Mouse (Mus musculus): ENCODE results near the gene Fermt3. TPM values are rescaled to one million over a fixed set of nuclear protein-coding genes. Genes with fewer than 3 reads are reported as not detected.

Gene Fermt3
- total and polyA plus RNA-seq, 2 experiments from 2014 or later: 4.0 to 7.5 TPM

GRCm38 (mm10) chr19:6979001-6979479 lies 40.2 kb downstream of the Fermt3 start:
- Histone ChIP-seq H3K4me3 (ENCODE audit: low read length) (peak overlapping the region; percentile 68), H3K9me3 (ENCODE audit: low read length) (no peaks in the 10 kb centered on the region), H3K4me1 (ENCODE audit: insufficient read depth, low read length) (peaks cover 30% of the 10 kb centered on the region), H3K36me3 (ENCODE audit: insufficient read depth, low read length) (peaks cover 14% of the 10 kb centered on the region; the same call in 1 of the 2 replicates), H3K4me2 (ENCODE audit: low read depth, low read length) (peak overlapping the region; percentile 76), H3K27ac (peak overlapping the region; percentile 96), H3K9ac (replicated peaks; ENCODE audit: low read length) (peak overlapping the region; percentile 79), H3K27me3 (ENCODE audit: insufficient read depth, low read length) (no peaks in the 10 kb centered on the region)
- DNase-seq (ENCODE audit: low spot score) (no peak), ATAC-seq (no peak)
- WGBS: 9% methylated on average over 11 of the region's 11 CpGs
- TF ChIP-seq CTCF (IDR thresholded peaks at IDR 0.05; ENCODE audit: low read depth): no peak

GRCm38 (mm10) chr19:6978639-6978974 lies 40.7 kb downstream of the Fermt3 start:
- Histone ChIP-seq H3K4me3 (ENCODE audit: low read length) (peak overlapping the region; percentile 68), H3K4me1 (ENCODE audit: insufficient read depth, low read length) (peaks cover 30% of the 10 kb centered on the region), H3K9me3 (ENCODE audit: low read length) (no peaks in the 10 kb centered on the region), H3K4me2 (ENCODE audit: low read depth, low read length) (peak overlapping the region; percentile 76), H3K9ac (replicated peaks; ENCODE audit: low read length) (peak overlapping the region; percentile 79), H3K27me3 (ENCODE audit: insufficient read depth, low read length) (no peaks in the 10 kb centered on the region), H3K27ac (peak overlapping the region; percentile 96; the same call in 1 of the 2 replicates), H3K36me3 (ENCODE audit: insufficient read depth, low read length) (peaks cover 10% of the 10 kb centered on the region; the same call in 1 of the 2 replicates)
- ATAC-seq: no peak
- DNase-seq (ENCODE audit: low spot score): no peak
- no peak for TF ChIP-seq CTCF (IDR thresholded peaks at IDR 0.05; ENCODE audit: low read depth)
- WGBS: 38% methylated on average over 3 of the region's 3 CpGs

- WGBS: 74% methylated on average over 13 of the region's 13 CpGs
- no peak for TF ChIP-seq CTCF (IDR thresholded peaks at IDR 0.05; ENCODE audit: low read depth)
- peak overlapping the region; percentile 90; the same call in 1 of the 2 replicates for H3K4me2 ChIP-seq (ENCODE audit: low read depth, low read length)
- ATAC-seq: no peak
- peak overlapping the region; percentile 68 for H3K4me3 ChIP-seq (ENCODE audit: low read length)
- peak overlapping the region; percentile 79 for H3K9ac ChIP-seq (replicated peaks; ENCODE audit: low read length)
- H3K27me3 ChIP-seq (ENCODE audit: insufficient read depth, low read length): no peaks in the 10 kb centered on the region
- H3K36me3 ChIP-seq (ENCODE audit: insufficient read depth, low read length): peaks cover 10% of the 10 kb centered on the region; the same call in 1 of the 2 replicates
- H3K4me1 ChIP-seq (ENCODE audit: insufficient read depth, low read length): peaks cover 30% of the 10 kb centered on the region
- peak overlapping the region; percentile 96; the same call in 1 of the 2 replicates for H3K27ac ChIP-seq
- no peaks in the 10 kb centered on the region for H3K9me3 ChIP-seq (ENCODE audit: low read length)
- DNase-seq (ENCODE audit: low spot score): no peak
These were observed 41.3 kb downstream of the Fermt3 start for GRCm38 (mm10) chr19:6977759-6978638.

GRCm38 (mm10) chr19:6975537-6976521 lies 43.4 kb downstream of the Fermt3 start, which contains the start of gene Plcb3:
Plcb3 (minus strand) TSS chr19:6976470.
- Histone ChIP-seq H3K9me3 (ENCODE audit: low read length) (no peaks in the 10 kb centered on the region), H3K4me3 (ENCODE audit: low read length) (peak within 1 kb of the TSS; percentile 62), H3K4me1 (ENCODE audit: insufficient read depth, low read length) (peaks cover 23% of the 10 kb centered on the region), H3K27me3 (ENCODE audit: insufficient read depth, low read length) (0 out of 2 replicates have a peak, but pooled peaks cover under 1% of the 10 kb centered on the region), H3K4me2 (ENCODE audit: low read depth, low read length) (peak within 1 kb of the TSS; percentile 90), H3K9ac (replicated peaks; ENCODE audit: low read length) (peak within 1 kb of the TSS; percentile 76), H3K36me3 (ENCODE audit: insufficient read depth, low read length) (peaks cover 4% of the 10 kb centered on the region; the same call in 1 of the 2 replicates), H3K27ac (peak within 1 kb of the TSS; percentile 90)
- ATAC-seq (peak; percentile 21), DNase-seq (ENCODE audit: low spot score) (peak; percentile 95)
- under 1% methylated on average over 16 of the region's 16 CpGs for WGBS
- peak; percentile 68 for TF ChIP-seq CTCF (IDR thresholded peaks at IDR 0.05; ENCODE audit: low read depth)

GRCm38 (mm10) chr19:6974211-6975205 lies 44.8 kb downstream of the Fermt3 start, which contains the start of gene Ppp1r14b:
Ppp1r14b (plus strand) TSS chr19:6974968.
- peaks cover 22% of the 10 kb centered on the region for H3K4me1 ChIP-seq (ENCODE audit: insufficient read depth, low read length)
- H3K36me3 ChIP-seq (ENCODE audit: insufficient read depth, low read length): peaks cover 4% of the 10 kb centered on the region; the same call in 1 of the 2 replicates
- under 1% methylated on average over 70 of the region's 84 CpGs for WGBS
- peak within 1 kb of the TSS; percentile 76 for H3K9ac ChIP-seq (replicated peaks; ENCODE audit: low read length)
- H3K4me3 ChIP-seq (ENCODE audit: low read length): peak within 1 kb of the TSS; percentile 62
- peak within 1 kb of the TSS; percentile 90 for H3K27ac ChIP-seq
- no peak for TF ChIP-seq CTCF (IDR thresholded peaks at IDR 0.05; ENCODE audit: low read depth)
- ATAC-seq: peak; percentile 56
- 0 out of 2 replicates have a peak, but pooled peaks cover 3% of the 10 kb centered on the region for H3K27me3 ChIP-seq (ENCODE audit: insufficient read depth, low read length)
- H3K4me2 ChIP-seq (ENCODE audit: low read depth, low read length): peak within 1 kb of the TSS; percentile 90
- no peaks in the 10 kb centered on the region for H3K9me3 ChIP-seq (ENCODE audit: low read length)
- peak; percentile 89 for DNase-seq (ENCODE audit: low spot score)
